Mouse (Mus musculus): ENCODE results near the gene Padi3. TPM values are rescaled to one million over a fixed set of nuclear protein-coding genes. Genes with fewer than 3 reads are reported as not detected.

Gene Padi3
- total and polyA plus RNA-seq, 3 experiments, result 73.1 to 106 TPM; not detected in 1

DNA sequence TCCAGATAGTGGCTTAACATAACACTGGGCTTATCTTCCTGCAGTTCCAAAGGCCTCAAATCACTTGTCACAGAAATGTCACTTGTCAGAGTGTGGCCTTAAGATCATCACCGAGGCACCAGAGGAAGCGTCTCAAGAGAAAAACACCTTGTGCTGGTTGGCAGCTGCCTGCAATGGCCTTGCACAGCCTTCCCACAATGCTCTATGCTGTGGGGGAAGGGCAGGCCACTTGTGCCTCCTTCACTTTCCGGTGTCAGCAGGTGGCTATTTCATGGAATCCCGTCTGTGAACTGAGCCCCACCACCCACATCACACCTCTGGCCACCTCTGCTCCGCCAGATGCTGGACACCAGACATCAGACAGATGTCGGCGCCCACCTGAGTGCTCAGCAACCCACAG, 57.1 kb downstream of the Padi3 start:
- no peak overlapping the region for H3K4me3 ChIP-seq (ENCODE audit: control insufficient read depth in 1 of 2, insufficient read depth in 1 of 2, low read depth in 2 of 2, low read length in 2 of 2)
- H3K4me1 ChIP-seq (ENCODE audit: control insufficient read depth in 1 of 2, insufficient read depth in 2 of 2, low read length in 2 of 2), result peaks cover 0 to 3% of the 10 kb centered on the region in 2 experiments; a peak in 2 of 4 replicates
- H3K79me2 ChIP-seq (ENCODE audit: control insufficient read depth, insufficient read depth, low read length, poor library complexity), result no peaks in the 10 kb centered on the region
- no peaks in the 10 kb centered on the region for H3K27me3 ChIP-seq (ENCODE audit: control insufficient read depth in 1 of 2, insufficient read depth in 2 of 2, low read length in 2 of 2)
- no peak overlapping the region for H3K9ac ChIP-seq (ENCODE audit: control insufficient read depth, low read depth, low read length, poor library complexity, severe bottlenecking)
- H3K36me3 ChIP-seq (ENCODE audit: control insufficient read depth in 1 of 2, insufficient read depth in 2 of 2, low read length in 2 of 2), result no peaks in the 10 kb centered on the region
- TF ChIP-seq RAD21 (IDR thresholded peaks at IDR 0.05; ENCODE audit: low read depth, low read length), result no peak
- no peak for TF ChIP-seq ELF1 (IDR thresholded peaks at IDR 0.05; ENCODE audit: low read depth, low read length)
- TF ChIP-seq EP300 (IDR thresholded peaks at IDR 0.05; ENCODE audit: low read depth in 1 of 2, low read length in 2 of 2), result no peak
- TF ChIP-seq TBP (IDR thresholded peaks at IDR 0.05; ENCODE audit: low read depth, low read length), result no peak
- no peak for TF ChIP-seq USF2 (IDR thresholded peaks at IDR 0.05; ENCODE audit: borderline replicate concordance in 1 of 2, insufficient read depth in 1 of 2, low read depth in 1 of 2, low read length in 2 of 2)
- TF ChIP-seq RCOR1 (IDR thresholded peaks at IDR 0.05; ENCODE audit: low read depth, low read length), result no peak
- TF ChIP-seq CTCF (IDR thresholded peaks at IDR 0.05 in 2 of 3, conservative IDR thresholded peaks at IDR 0.05 in 1 of 3; ENCODE audit: control insufficient read depth in 1 of 3, insufficient read depth in 1 of 3, low read depth in 2 of 3, low read length in 3 of 3, poor library complexity in 1 of 3, severe bottlenecking in 1 of 3), result no peak
- no peak for TF ChIP-seq GABPA (IDR thresholded peaks at IDR 0.05; ENCODE audit: low read depth, low read length)
- no peak for TF ChIP-seq POLR2AphosphoS2 (IDR thresholded peaks at IDR 0.05; ENCODE audit: low read length)
- TF ChIP-seq TCF12 (IDR thresholded peaks at IDR 0.05; ENCODE audit: low read depth, low read length), result no peak
- TF ChIP-seq ETS1 (IDR thresholded peaks at IDR 0.05; ENCODE audit: low read depth, low read length), result no peak
- no peak overlapping the region for H3K27ac ChIP-seq (ENCODE audit: control insufficient read depth, low read depth, low read length)
- no peak for DNase-seq (ENCODE audit: low read depth, low spot score)
- no peaks in the 10 kb centered on the region for H3K9me3 ChIP-seq (replicated peaks; ENCODE audit: insufficient read depth, low read length)

DNA sequence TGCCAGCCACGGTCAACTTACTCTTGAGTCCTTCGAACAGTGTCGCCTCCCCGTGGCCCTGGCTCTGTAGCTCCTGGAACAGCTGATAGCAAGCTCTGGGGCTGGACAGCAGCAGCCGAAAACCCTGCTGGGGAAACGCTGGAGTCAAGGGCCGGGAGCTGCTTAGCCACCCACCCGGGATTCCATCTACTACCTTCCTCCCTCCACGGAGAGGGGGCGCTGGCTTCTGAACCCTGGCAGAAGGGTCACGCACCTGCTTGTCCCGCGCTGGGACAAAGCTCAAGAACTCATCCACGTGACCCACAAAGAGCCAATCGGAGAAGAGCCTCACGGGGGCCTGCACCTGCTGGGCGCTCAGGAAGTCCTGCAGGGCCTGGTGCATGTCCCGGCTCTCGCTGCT, 60.1 kb downstream of the Padi3 start:
- Histone ChIP-seq H3K4me3 (ENCODE audit: control insufficient read depth in 1 of 2, insufficient read depth in 1 of 2, low read depth in 2 of 2, low read length in 2 of 2) (no peak overlapping the region), H3K36me3 (ENCODE audit: control insufficient read depth in 1 of 2, insufficient read depth in 2 of 2, low read length in 2 of 2) (no peaks in the 10 kb centered on the region), H3K9ac (ENCODE audit: control insufficient read depth, low read depth, low read length, poor library complexity, severe bottlenecking) (no peak overlapping the region), H3K27me3 (ENCODE audit: control insufficient read depth in 1 of 2, insufficient read depth in 2 of 2, low read length in 2 of 2) (peaks cover 0 to 6% of the 10 kb centered on the region in 2 experiments; a peak in 2 of 4 replicates), H3K9me3 (replicated peaks; ENCODE audit: insufficient read depth, low read length) (no peaks in the 10 kb centered on the region), H3K27ac (ENCODE audit: control insufficient read depth, low read depth, low read length) (no peak overlapping the region), H3K79me2 (ENCODE audit: control insufficient read depth, insufficient read depth, low read length, poor library complexity) (no peaks in the 10 kb centered on the region), H3K4me1 (ENCODE audit: control insufficient read depth in 1 of 2, insufficient read depth in 2 of 2, low read length in 2 of 2) (no peaks in the 10 kb centered on the region; a peak in 1 of 4 replicates)
- TF ChIP-seq USF1 (IDR thresholded peaks at IDR 0.05; ENCODE audit: low read depth, low read length) (peak; percentile 28; the same call in 1 of the 2 replicates), SIN3A (IDR thresholded peaks at IDR 0.05; ENCODE audit: low read length) (no peak)
- no peak for DNase-seq (ENCODE audit: low read depth, low spot score)

DNA sequence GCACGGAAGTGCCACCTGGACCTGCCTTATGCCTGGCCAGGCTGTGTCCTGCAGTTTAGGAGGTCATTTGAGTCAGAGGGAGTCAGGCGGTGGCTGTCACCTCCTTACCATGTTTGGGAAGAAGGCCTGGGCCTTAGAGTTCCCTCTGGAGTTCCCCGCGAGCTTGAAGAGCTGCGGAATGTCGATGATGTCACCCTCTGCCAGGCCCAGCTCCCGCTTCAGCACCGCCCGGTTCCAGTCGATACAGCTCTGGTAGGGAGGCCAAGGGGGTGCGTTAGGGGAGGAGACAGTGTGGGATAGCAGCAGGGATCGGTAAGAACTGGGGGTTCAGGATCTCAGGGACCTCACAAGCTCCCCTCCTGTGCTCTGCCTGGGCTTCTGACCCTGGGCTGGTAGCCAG, 62.5 kb downstream of the Padi3 start:
- Histone ChIP-seq H3K9me3 (replicated peaks; ENCODE audit: insufficient read depth, low read length) (no peaks in the 10 kb centered on the region), H3K27me3 (ENCODE audit: control insufficient read depth in 1 of 2, insufficient read depth in 2 of 2, low read length in 2 of 2) (peaks cover 0 to 6% of the 10 kb centered on the region in 2 experiments; a peak in 2 of 4 replicates), H3K4me3 (ENCODE audit: control insufficient read depth in 1 of 2, insufficient read depth in 1 of 2, low read depth in 2 of 2, low read length in 2 of 2) (no peak overlapping the region), H3K4me1 (ENCODE audit: control insufficient read depth in 1 of 2, insufficient read depth in 2 of 2, low read length in 2 of 2) (no peaks in the 10 kb centered on the region; a peak in 1 of 4 replicates), H3K9ac (ENCODE audit: control insufficient read depth, low read depth, low read length, poor library complexity, severe bottlenecking) (no peak overlapping the region), H3K27ac (ENCODE audit: control insufficient read depth, low read depth, low read length) (no peak overlapping the region), H3K36me3 (ENCODE audit: control insufficient read depth in 1 of 2, insufficient read depth in 2 of 2, low read length in 2 of 2) (no peaks in the 10 kb centered on the region), H3K79me2 (ENCODE audit: control insufficient read depth, insufficient read depth, low read length, poor library complexity) (no peaks in the 10 kb centered on the region)
- DNase-seq (ENCODE audit: low read depth, low spot score), result no peak
- no peak for TF ChIP-seq NELFE (IDR thresholded peaks at IDR 0.05; ENCODE audit: low read depth, low read length)
- no peak for TF ChIP-seq POLR2AphosphoS2 (IDR thresholded peaks at IDR 0.05; ENCODE audit: low read length)
- TF ChIP-seq MAX (IDR thresholded peaks at IDR 0.05; ENCODE audit: low read length), result no peak
- TF ChIP-seq CHD2 (IDR thresholded peaks at IDR 0.05; ENCODE audit: low read length), result no peak
- no peak for TF ChIP-seq POLR2AphosphoS5 (IDR thresholded peaks at IDR 0.05; ENCODE audit: borderline replicate concordance, low read depth, low read length)
- no peak for TF ChIP-seq MXI1 (IDR thresholded peaks at IDR 0.05; ENCODE audit: low read depth, low read length)
- no peak for TF ChIP-seq USF1 (IDR thresholded peaks at IDR 0.05; ENCODE audit: low read depth, low read length)
- no peak for TF ChIP-seq RAD21 (IDR thresholded peaks at IDR 0.05; ENCODE audit: low read depth, low read length)
- TF ChIP-seq UBTF (IDR thresholded peaks at IDR 0.05; ENCODE audit: borderline replicate concordance, insufficient read depth, low read depth, low read length), result no peak
- TF ChIP-seq TAL1 (IDR thresholded peaks at IDR 0.05; ENCODE audit: low read length), result no peak
- no peak for TF ChIP-seq JUND (IDR thresholded peaks at IDR 0.05; ENCODE audit: low read depth, low read length)
- TF ChIP-seq MAFK (IDR thresholded peaks at IDR 0.05; ENCODE audit: borderline replicate concordance, low read depth, low read length), result no peak
- TF ChIP-seq KAT2A (conservative IDR thresholded peaks at IDR 0.05; ENCODE audit: low read depth, low read length), result no peak
- no peak for TF ChIP-seq MYB (IDR thresholded peaks at IDR 0.05; ENCODE audit: low read depth, low read length)
- no peak for TF ChIP-seq GATA1 (IDR thresholded peaks at IDR 0.05; ENCODE audit: low read depth, low read length)
- no peak for TF ChIP-seq MYC (IDR thresholded peaks at IDR 0.05; ENCODE audit: low read depth, low read length)

Measured in MEL (cell line).